Mouse (Mus musculus) kidney, postnatal 25 days (tissue): ENCODE results near the gene Taldo1.

Experiments used
- DNase-seq, 2 experiments: peaks; one replicate each; pipeline ENCODE4 v3.0.0; 2021; ENCODE audit warnings: mixed read lengths in 2 of 2

The Taldo1 gene

GRCm38 (mm10) chr7:141426948-141427730 lies 35.1 kb downstream of the Taldo1 start:
- no peak for DNase-seq

GRCm38 (mm10) chr7:141428701-141429100 lies 36.7 kb downstream of the Taldo1 start:
- no peak for DNase-seq

- DNase-seq = peak; percentile 58 to 79
Observed at GRCm38 (mm10) chr7:141429310-141429709, 37.3 kb downstream of the Taldo1 start, which contains the start of gene Cend1. Gene Cend1, minus strand, starts transcription at chr7:141429491.

- DNase-seq = no peak
Observed at GRCm38 (mm10) chr7:141429840-141430584, 38.0 kb downstream of the Taldo1 start.

- no peak for DNase-seq
Observed at GRCm38 (mm10) chr7:141430585-141431240, 38.7 kb downstream of the Taldo1 start.

- DNase-seq = no peak
Observed at GRCm38 (mm10) chr7:141431434-141432185, 39.6 kb downstream of the Taldo1 start.

GRCm38 (mm10) chr7:141432186-141432611 lies 40.2 kb downstream of the Taldo1 start:
- peak; percentile 50 to 82 for DNase-seq

- DNase-seq = peak; percentile 69 to 92
Observed at GRCm38 (mm10) chr7:141432741-141433516, 40.9 kb downstream of the Taldo1 start.

GRCm38 (mm10) chr7:141433517-141434400 lies 41.8 kb downstream of the Taldo1 start:
- no peak for DNase-seq

GRCm38 (mm10) chr7:141434464-141434863 lies 42.5 kb downstream of the Taldo1 start:
- DNase-seq = peak; percentile 49 to 70

GRCm38 (mm10) chr7:141435129-141435855 lies 43.3 kb downstream of the Taldo1 start:
- peak; percentile 70 to 83 for DNase-seq

GRCm38 (mm10) chr7:141435856-141436522 lies 44.0 kb downstream of the Taldo1 start:
- DNase-seq = peak in 1 of 2 experiments; percentile 52

- DNase-seq = no peak
Observed at GRCm38 (mm10) chr7:141436523-141436892, 44.5 kb downstream of the Taldo1 start.

GRCm38 (mm10) chr7:141437178-141438120 lies 45.5 kb downstream of the Taldo1 start, which contains the start of gene Slc25a22:
Gene Slc25a22, minus strand, starts transcription at chr7:141437892.
- DNase-seq = peak; percentile 84 to 89

GRCm38 (mm10) chr7:141438201-141438968 lies 46.4 kb downstream of the Taldo1 start:
- peak in 1 of 2 experiments; percentile 44 for DNase-seq

GRCm38 (mm10) chr7:141439140-141439679 lies 47.2 kb downstream of the Taldo1 start:
- DNase-seq = no peak

GRCm38 (mm10) chr7:141439811-141440210 lies 47.8 kb downstream of the Taldo1 start:
- DNase-seq = no peak
